Mouse (Mus musculus) testis, adult 2 months (tissue): ENCODE data around the gene Asb4.
A peak's percentile ranks its signal among the peaks of the same experiment; 100 is the strongest.

Experiments
- CTCF ChIP-seq: fragments of 200-500 bp; IDR thresholded peaks from 2 replicates; pipeline ENCODE4 v1.5.1; 2012; ENCODE audit warnings: low read depth, mild to moderate bottlenecking, inconsistent platforms, low read length, moderate library complexity; ENCODE audit not compliant: control insufficient read depth, insufficient read depth, insufficient replicate concordance
- POLR2A ChIP-seq: fragments of 200-500 bp; IDR thresholded peaks from 2 replicates; pipeline ENCODE4 v1.6.1; 2012; ENCODE audit warnings: low read depth, mild to moderate bottlenecking, inconsistent platforms, low read length, moderate library complexity; ENCODE audit not compliant: control insufficient read depth

DNA sequence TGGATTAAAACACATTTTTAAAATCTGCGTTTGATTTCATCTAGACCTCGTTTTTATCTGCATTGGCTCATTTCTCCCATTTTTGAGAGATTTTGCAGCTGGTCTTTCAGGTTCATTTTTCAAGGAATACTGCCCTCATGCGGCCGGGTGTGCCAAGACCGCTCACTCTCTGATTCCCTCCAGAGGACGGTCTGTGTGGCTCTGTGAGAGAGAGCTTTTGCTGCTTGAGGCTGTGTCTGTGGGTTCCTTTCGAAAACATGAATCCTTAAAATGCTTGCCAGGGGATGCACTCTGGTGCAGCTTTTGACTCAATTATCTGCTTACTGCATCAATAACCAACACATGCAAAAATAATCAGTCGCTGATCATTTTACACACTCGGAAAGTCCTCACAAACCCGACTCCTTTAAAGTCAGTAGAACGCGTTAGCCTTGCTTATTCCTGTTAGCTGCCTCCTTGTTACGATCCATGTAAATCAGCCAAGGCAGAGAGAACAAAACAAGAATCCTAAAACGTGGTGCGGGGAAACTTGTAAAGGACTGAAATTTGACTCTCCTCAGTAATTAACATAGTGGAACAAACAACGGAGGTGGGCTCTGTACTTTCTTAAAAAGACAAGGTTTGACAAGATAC is 487 bp upstream of the Asb4 start:
- TF ChIP-seq CTCF (peak; percentile 56; the same call in 1 of the 2 replicates), POLR2A (no peak)
